Mouse (Mus musculus): Measurements from ENCODE around the gene Kcnma1. TPM values are rescaled to one million over a fixed set of nuclear protein-coding genes. Genes with fewer than 3 reads are reported as not detected.

Gene Kcnma1
- total and polyA plus RNA-seq, 3 experiments: not detected

GRCm38 (mm10) chr14:23357529-23358278 lies 656.6 kb downstream of the Kcnma1 start:
- H3K9ac ChIP-seq (ENCODE audit: control insufficient read depth, low read depth, low read length, poor library complexity, severe bottlenecking): no peak overlapping the region
- H3K4me3 ChIP-seq (ENCODE audit: control insufficient read depth in 1 of 2, insufficient read depth in 1 of 2, low read depth in 2 of 2, low read length in 2 of 2): no peak overlapping the region
- TF ChIP-seq USF1 (IDR thresholded peaks at IDR 0.05; ENCODE audit: low read depth, low read length) (no peak), HCFC1 (IDR thresholded peaks at IDR 0.05; ENCODE audit: low read depth, low read length) (no peak), SMC3 (IDR thresholded peaks at IDR 0.05; ENCODE audit: low read depth, low read length) (no peak), GABPA (IDR thresholded peaks at IDR 0.05; ENCODE audit: low read depth, low read length) (no peak), TAL1 (IDR thresholded peaks at IDR 0.05; ENCODE audit: low read length) (no peak), MYB (IDR thresholded peaks at IDR 0.05; ENCODE audit: low read depth, low read length) (no peak), CHD2 (IDR thresholded peaks at IDR 0.05; ENCODE audit: low read length) (no peak), MYC (IDR thresholded peaks at IDR 0.05; ENCODE audit: low read depth, low read length) (no peak)

GRCm38 (mm10) chr14:23326786-23327185 lies 687.5 kb downstream of the Kcnma1 start:
- H3K9ac ChIP-seq (ENCODE audit: control insufficient read depth, low read depth, low read length, poor library complexity, severe bottlenecking): no peak overlapping the region
- H3K27ac ChIP-seq (ENCODE audit: control insufficient read depth, low read depth, low read length): no peak overlapping the region
- no peaks in the 10 kb centered on the region for H3K79me2 ChIP-seq (ENCODE audit: control insufficient read depth, insufficient read depth, low read length, poor library complexity)
- no peaks in the 10 kb centered on the region for H3K9me3 ChIP-seq (replicated peaks; ENCODE audit: insufficient read depth, low read length)
- no peak overlapping the region for H3K4me3 ChIP-seq (ENCODE audit: control insufficient read depth in 1 of 2, insufficient read depth in 1 of 2, low read depth in 2 of 2, low read length in 2 of 2)
- no peak for DNase-seq (ENCODE audit: low read depth, low spot score)
- H3K36me3 ChIP-seq (ENCODE audit: control insufficient read depth in 1 of 2, insufficient read depth in 2 of 2, low read length in 2 of 2): no peaks in the 10 kb centered on the region
- H3K4me1 ChIP-seq (ENCODE audit: control insufficient read depth in 1 of 2, insufficient read depth in 2 of 2, low read length in 2 of 2): no peaks in the 10 kb centered on the region
- H3K27me3 ChIP-seq (ENCODE audit: control insufficient read depth in 1 of 2, insufficient read depth in 2 of 2, low read length in 2 of 2): peaks cover 0 to 2% of the 10 kb centered on the region in 2 experiments; a peak in 2 of 4 replicates
- TF ChIP-seq SIN3A (IDR thresholded peaks at IDR 0.05; ENCODE audit: low read length): no peak
- no peak for TF ChIP-seq USF1 (IDR thresholded peaks at IDR 0.05; ENCODE audit: low read depth, low read length)
- TF ChIP-seq MAX (IDR thresholded peaks at IDR 0.05; ENCODE audit: low read length): no peak

More at GRCm38 (mm10) chr14:23357529-23358278, 656.6 kb downstream of the Kcnma1 start:
- no peaks in the 10 kb centered on the region for H3K4me1 ChIP-seq (ENCODE audit: control insufficient read depth in 1 of 2, insufficient read depth in 2 of 2, low read length in 2 of 2)
- H3K9me3 ChIP-seq (replicated peaks; ENCODE audit: insufficient read depth, low read length): no peaks in the 10 kb centered on the region
- no peaks in the 10 kb centered on the region for H3K79me2 ChIP-seq (ENCODE audit: control insufficient read depth, insufficient read depth, low read length, poor library complexity)
- no peaks in the 10 kb centered on the region for H3K36me3 ChIP-seq (ENCODE audit: control insufficient read depth in 1 of 2, insufficient read depth in 2 of 2, low read length in 2 of 2)
- H3K27me3 ChIP-seq (ENCODE audit: control insufficient read depth in 1 of 2, insufficient read depth in 2 of 2, low read length in 2 of 2): no peaks in the 10 kb centered on the region
- H3K27ac ChIP-seq (ENCODE audit: control insufficient read depth, low read depth, low read length): no peak overlapping the region
- DNase-seq (ENCODE audit: low read depth, low spot score): no peak

- no peaks in the 10 kb centered on the region for H3K79me2 ChIP-seq (ENCODE audit: control insufficient read depth, insufficient read depth, low read length, poor library complexity)
- no peak overlapping the region for H3K27ac ChIP-seq (ENCODE audit: control insufficient read depth, low read depth, low read length)
- DNase-seq (ENCODE audit: low read depth, low spot score): no peak
- no peak overlapping the region for H3K9ac ChIP-seq (ENCODE audit: control insufficient read depth, low read depth, low read length, poor library complexity, severe bottlenecking)
- no peaks in the 10 kb centered on the region for H3K9me3 ChIP-seq (replicated peaks; ENCODE audit: insufficient read depth, low read length)
- H3K4me1 ChIP-seq (ENCODE audit: control insufficient read depth in 1 of 2, insufficient read depth in 2 of 2, low read length in 2 of 2): no peaks in the 10 kb centered on the region
- H3K4me3 ChIP-seq (ENCODE audit: control insufficient read depth in 1 of 2, insufficient read depth in 1 of 2, low read depth in 2 of 2, low read length in 2 of 2): no peak overlapping the region
- H3K27me3 ChIP-seq (ENCODE audit: control insufficient read depth in 1 of 2, insufficient read depth in 2 of 2, low read length in 2 of 2): no peaks in the 10 kb centered on the region
- no peak for TF ChIP-seq EP300 (IDR thresholded peaks at IDR 0.05; ENCODE audit: low read depth in 1 of 2, low read length in 2 of 2)
- TF ChIP-seq SIN3A (IDR thresholded peaks at IDR 0.05; ENCODE audit: low read length): no peak
- no peak for TF ChIP-seq UBTF (IDR thresholded peaks at IDR 0.05; ENCODE audit: borderline replicate concordance, insufficient read depth, low read depth, low read length)
- H3K36me3 ChIP-seq (ENCODE audit: control insufficient read depth in 1 of 2, insufficient read depth in 2 of 2, low read length in 2 of 2): no peaks in the 10 kb centered on the region
Observed at GRCm38 (mm10) chr14:23305288-23305687, 709.0 kb downstream of the Kcnma1 start.

Data from MEL (cell line).